Mouse (Mus musculus): ENCODE results near the gene Mtif3. TPM values are rescaled to one million over a fixed set of nuclear protein-coding genes. Genes with fewer than 3 reads are reported as not detected.
A peak's percentile ranks its signal among the peaks of the same experiment; 100 is the strongest.
"Not testable (repeated sequence)": the region's sequence is repeated elsewhere in the genome, so short reads cannot be mapped to it uniquely, and the experiment has no call there.

Gene Mtif3
- polyA plus RNA-seq, 1 experiment from 2014 or later: 15.3 TPM

DNA sequence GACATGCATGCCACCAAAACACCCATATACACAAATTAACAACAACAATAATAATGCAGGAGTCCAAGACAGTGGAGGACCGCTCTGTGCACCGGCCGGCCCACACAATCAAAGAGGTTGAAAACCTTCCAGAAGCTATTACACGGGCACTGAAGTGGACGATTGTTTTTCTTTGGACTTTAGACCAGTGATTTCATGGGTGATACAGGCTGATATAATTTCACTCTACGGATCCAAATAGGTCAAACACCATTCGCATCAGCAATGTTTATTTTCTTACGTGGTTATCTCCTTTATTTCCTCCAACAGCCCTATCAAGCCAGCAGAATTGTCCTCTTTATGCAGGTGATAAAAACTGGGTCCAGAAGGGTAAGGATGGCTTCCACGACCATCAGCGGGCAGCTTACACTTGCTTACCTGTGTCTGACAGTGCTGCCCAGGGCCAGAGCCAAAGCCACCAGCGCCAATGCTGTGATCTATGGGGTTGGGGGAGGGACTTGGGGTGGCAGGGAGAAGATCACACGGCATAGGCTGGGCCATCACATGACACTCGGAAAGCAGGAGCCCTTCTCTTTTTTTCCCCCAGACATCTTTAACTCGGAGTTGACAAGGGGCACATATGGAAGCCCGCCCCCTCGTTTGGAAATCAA, 31.6 kb downstream of the Mtif3 start:
- Histone ChIP-seq H3K4me3 (replicated peaks) (no peak overlapping the region), H3K27me3 (no peaks in the 10 kb centered on the region; the same call in 1 of the 2 replicates), H3K4me2 (no peak overlapping the region), H3K27ac (no peak overlapping the region), H3K9ac (no peak overlapping the region), H3K4me1 (replicated peaks) (no peaks in the 10 kb centered on the region), H3K36me3 (no peaks in the 10 kb centered on the region), H3K9me3 (replicated peaks) (no peaks in the 10 kb centered on the region)
- no peak for DNase-seq
- 61% methylated on average over 16 of the region's 16 CpGs for WGBS (ENCODE audit: insufficient replicate concordance)
- no peak for ATAC-seq (ENCODE audit: low read depth)

DNA sequence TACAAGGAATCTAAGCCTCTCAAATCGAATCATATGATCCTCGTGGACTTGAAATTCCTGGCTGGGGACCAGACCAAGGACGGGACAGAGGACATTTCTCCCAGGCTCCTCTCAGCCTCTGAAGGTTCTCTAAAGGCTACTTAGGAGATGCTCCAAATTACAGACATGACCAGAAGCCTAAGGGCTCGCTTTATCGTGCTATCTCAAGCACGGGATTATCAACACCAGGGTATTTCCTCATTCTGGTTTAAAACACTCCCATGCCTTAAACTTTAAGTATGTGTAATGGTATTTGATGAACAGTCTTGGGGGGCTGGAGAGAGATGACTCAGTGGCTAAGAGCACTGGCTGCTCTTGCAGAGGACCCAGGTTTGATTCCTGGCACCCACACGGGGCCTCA, 32.2 kb downstream of the Mtif3 start:
- no peaks in the 10 kb centered on the region for H3K4me1 ChIP-seq (replicated peaks)

GRCm38 (mm10) chr5:146926673-146927072, 36.9 kb downstream of the Mtif3 start:
- Histone ChIP-seq H3K36me3 (no peaks in the 10 kb centered on the region), H3K4me3 (replicated peaks) (no peak overlapping the region), H3K4me2 (no peak overlapping the region), H3K9me3 (replicated peaks) (0 out of 2 replicates have a peak, but pooled peaks cover 4% of the 10 kb centered on the region), H3K4me1 (replicated peaks) (no peaks in the 10 kb centered on the region), H3K9ac (no peak overlapping the region), H3K27me3 (no peaks in the 10 kb centered on the region), H3K27ac (no peak overlapping the region)
- DNase-seq (no peak), ATAC-seq (ENCODE audit: low read depth) (no peak)
- WGBS (ENCODE audit: insufficient replicate concordance): 80% methylated on average over 5 of the region's 5 CpGs

More for the DNA sequence above, 32.2 kb downstream of the Mtif3 start:
- 58% methylated on average over 7 of the region's 7 CpGs for WGBS (ENCODE audit: insufficient replicate concordance)
- no peak overlapping the region for H3K9ac ChIP-seq
- no peak overlapping the region for H3K27ac ChIP-seq
- DNase-seq (no peak), ATAC-seq (ENCODE audit: low read depth) (no peak)
- no peak overlapping the region for H3K4me3 ChIP-seq (replicated peaks)
- no peaks in the 10 kb centered on the region for H3K9me3 ChIP-seq (replicated peaks)
- no peak overlapping the region for H3K4me2 ChIP-seq
- no peaks in the 10 kb centered on the region for H3K36me3 ChIP-seq
- no peaks in the 10 kb centered on the region; the same call in 1 of the 2 replicates for H3K27me3 ChIP-seq

DNA sequence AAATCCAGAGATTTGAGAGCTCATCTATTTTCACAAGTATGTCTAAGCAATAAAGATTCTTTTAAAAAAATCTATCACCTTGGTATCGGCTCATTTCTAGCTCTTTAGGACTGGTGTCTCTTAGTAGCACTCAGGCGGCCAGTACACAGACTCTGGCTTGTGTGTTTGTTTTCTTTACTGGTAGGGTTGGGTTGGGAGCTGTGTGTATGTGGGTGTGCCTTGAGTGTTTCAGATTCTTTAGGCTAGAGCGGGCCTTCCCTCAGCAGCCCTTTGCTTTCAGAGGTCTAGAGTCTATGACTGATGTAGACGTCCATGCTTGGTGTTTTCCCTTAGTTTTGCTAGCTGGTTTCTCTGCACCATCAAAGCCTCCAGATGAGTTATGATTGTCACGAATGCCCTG, 40.1 kb downstream of the Mtif3 start:
- no peak overlapping the region for H3K9ac ChIP-seq
- WGBS (ENCODE audit: insufficient replicate concordance): 62% methylated on average over 5 of the region's 5 CpGs
- DNase-seq: no peak
- no peak overlapping the region for H3K27ac ChIP-seq
- 0 out of 2 replicates have a peak, but pooled peaks cover 4% of the 10 kb centered on the region for H3K9me3 ChIP-seq (replicated peaks)
- no peak overlapping the region for H3K4me2 ChIP-seq
- H3K36me3 ChIP-seq: no peaks in the 10 kb centered on the region
- H3K27me3 ChIP-seq: 0 out of 2 replicates have a peak, but pooled peaks cover 3% of the 10 kb centered on the region
- H3K4me1 ChIP-seq (replicated peaks): no peaks in the 10 kb centered on the region
- ATAC-seq (ENCODE audit: low read depth): no peak
- no peak overlapping the region for H3K4me3 ChIP-seq (replicated peaks)

- WGBS (ENCODE audit: insufficient replicate concordance): 49% methylated on average over 8 of the region's 8 CpGs
- no peak for ATAC-seq (ENCODE audit: low read depth)
- Histone ChIP-seq H3K27ac (no peak overlapping the region), H3K4me3 (replicated peaks) (no peak overlapping the region), H3K36me3 (no peaks in the 10 kb centered on the region), H3K9ac (no peak overlapping the region), H3K4me2 (no peak overlapping the region), H3K9me3 (replicated peaks) (0 out of 2 replicates have a peak, but pooled peaks cover 4% of the 10 kb centered on the region), H3K27me3 (0 out of 2 replicates have a peak, but pooled peaks cover 3% of the 10 kb centered on the region), H3K4me1 (replicated peaks) (no peaks in the 10 kb centered on the region)
- no peak for DNase-seq
Observed at GRCm38 (mm10) chr5:146921224-146921623, 42.4 kb downstream of the Mtif3 start.

DNA sequence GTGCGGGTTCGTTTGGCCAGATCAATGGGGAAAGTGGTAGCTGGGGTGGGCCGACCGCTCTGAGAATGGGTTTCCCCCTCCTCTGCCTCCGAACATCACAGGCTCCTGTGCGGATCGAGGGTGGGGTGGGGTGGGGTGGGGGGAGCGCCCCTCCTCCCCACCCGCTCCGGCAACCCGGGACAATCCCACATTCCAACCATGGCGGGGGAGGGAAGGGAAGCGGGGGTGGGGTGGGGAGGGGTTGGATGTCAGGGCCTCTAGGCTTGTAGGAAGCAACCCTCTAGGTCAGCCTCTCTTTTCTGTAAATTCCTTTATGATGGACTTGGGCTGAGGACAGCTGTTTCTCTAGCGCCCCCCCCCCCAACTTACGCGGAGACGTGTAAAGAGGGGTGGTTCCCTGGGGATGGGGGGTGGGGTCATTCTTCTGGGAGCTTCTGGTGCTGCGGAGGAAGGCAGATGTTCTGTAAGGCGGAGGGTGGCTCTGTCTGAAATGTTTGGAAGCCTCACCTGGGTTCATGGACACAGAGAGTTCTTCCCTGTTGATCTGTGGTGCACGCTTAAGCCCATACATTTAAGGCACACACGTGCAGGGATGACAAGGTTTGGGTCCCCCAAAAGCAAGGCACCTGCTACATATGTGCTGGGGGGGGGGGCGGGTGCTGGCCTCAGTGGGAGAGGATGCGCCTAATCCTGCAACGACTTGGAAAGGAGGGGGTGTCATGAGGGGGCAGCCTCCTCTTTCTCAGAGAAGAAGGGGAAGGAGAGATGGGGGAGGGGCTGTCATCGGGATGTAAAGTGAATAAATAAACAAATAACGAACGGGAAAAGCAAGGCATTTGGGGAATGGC, 43.1 kb downstream of the Mtif3 start:
- Histone ChIP-seq H3K4me3 (replicated peaks) (peak overlapping the region; percentile 7; the same call in 1 of the 2 replicates), H3K27ac (no peak overlapping the region), H3K9me3 (replicated peaks) (0 out of 2 replicates have a peak, but pooled peaks cover 4% of the 10 kb centered on the region), H3K4me2 (peak overlapping the region; percentile 47), H3K4me1 (replicated peaks) (no peaks in the 10 kb centered on the region), H3K9ac (no peak overlapping the region), H3K36me3 (no peaks in the 10 kb centered on the region), H3K27me3 (0 out of 2 replicates have a peak, but pooled peaks cover 3% of the 10 kb centered on the region)
- ATAC-seq (ENCODE audit: low read depth) (no peak), DNase-seq (no peak)
- 16% methylated on average over 24 of the region's 27 CpGs for WGBS (ENCODE audit: insufficient replicate concordance)

DNA sequence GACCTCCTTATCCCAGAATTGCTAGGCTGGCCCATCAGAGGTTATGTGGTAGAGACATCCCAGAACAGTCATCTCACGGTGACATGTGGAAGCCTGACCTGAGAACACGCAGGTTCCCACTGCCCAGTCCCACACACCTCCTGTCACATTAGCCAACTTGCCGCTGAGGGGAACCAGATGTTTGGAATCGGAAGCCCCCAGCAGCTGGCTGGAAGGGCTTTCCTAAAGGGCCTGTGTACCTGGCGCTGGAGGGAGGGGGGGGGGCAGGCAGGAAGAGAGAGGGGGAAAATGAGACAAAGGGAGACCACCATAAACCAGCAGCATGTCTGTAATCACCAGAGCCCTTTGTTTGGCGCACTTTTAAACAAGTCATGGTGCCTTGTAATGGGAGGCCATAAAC, 43.7 kb downstream of the Mtif3 start:
- H3K4me3 ChIP-seq (replicated peaks): no peak overlapping the region
- no peaks in the 10 kb centered on the region for H3K36me3 ChIP-seq
- H3K4me1 ChIP-seq (replicated peaks): no peaks in the 10 kb centered on the region
- WGBS (ENCODE audit: insufficient replicate concordance): 35% methylated on average over 6 of the region's 6 CpGs
- peak overlapping the region; percentile 47 for H3K4me2 ChIP-seq
- H3K27ac ChIP-seq: no peak overlapping the region
- no peak for DNase-seq
- ATAC-seq (ENCODE audit: low read depth): no peak
- 0 out of 2 replicates have a peak, but pooled peaks cover 3% of the 10 kb centered on the region for H3K27me3 ChIP-seq
- no peak overlapping the region for H3K9ac ChIP-seq
- H3K9me3 ChIP-seq (replicated peaks): 0 out of 2 replicates have a peak, but pooled peaks cover 4% of the 10 kb centered on the region

DNA sequence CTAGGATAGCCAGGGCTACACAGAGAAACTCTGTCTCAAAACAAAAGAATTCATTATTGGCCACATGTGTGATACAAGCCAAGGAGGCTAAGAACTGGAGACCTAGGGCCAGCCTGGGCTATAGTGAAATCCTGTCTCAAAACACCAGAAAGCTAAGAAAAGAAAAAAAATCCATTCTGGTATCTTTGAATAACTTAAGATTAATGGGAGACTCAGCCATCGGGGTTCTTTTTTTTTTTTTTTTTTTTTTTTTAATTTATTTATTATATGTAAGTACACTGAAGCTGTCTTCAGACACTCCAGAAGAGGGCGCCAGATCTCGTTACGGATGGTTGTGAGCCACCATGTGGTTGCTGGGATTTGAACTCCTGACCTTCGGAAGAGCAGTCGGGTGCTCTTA, 46.2 kb downstream of the Mtif3 start:
- H3K4me1 ChIP-seq (replicated peaks); H3K27me3 ChIP-seq; H3K36me3 ChIP-seq; H3K9ac ChIP-seq; H3K4me2 ChIP-seq; H3K27ac ChIP-seq; ATAC-seq (ENCODE audit: low read depth); H3K9me3 ChIP-seq (replicated peaks); DNase-seq; H3K4me3 ChIP-seq (replicated peaks): not testable (repeated sequence)
- WGBS (ENCODE audit: insufficient replicate concordance): 58% methylated on average over 6 of the region's 6 CpGs

DNA sequence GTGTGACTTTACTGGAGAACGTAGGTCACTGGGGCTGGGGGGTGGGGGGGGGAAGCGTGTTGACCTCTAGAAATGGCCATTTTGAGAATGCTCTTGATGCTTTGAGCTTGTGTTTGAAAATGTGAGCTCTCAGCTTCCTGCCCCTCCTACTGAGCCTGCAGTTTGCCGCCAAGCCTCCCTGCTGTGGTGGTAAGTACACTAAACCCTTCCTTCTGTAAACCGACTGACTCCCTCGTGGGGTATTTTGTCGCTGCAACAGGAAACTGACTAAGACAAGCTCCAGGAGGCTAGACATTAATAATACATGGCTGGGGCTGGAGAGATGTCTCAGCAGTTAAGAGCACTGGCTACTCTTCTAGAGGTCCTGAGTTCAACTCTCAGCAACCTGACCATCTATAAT, 46.8 kb downstream of the Mtif3 start:
- DNase-seq (no peak), ATAC-seq (ENCODE audit: low read depth) (no peak)
- Histone ChIP-seq H3K9me3 (replicated peaks) (no peaks in the 10 kb centered on the region), H3K27ac (no peak overlapping the region), H3K4me1 (replicated peaks) (peaks cover 13% of the 10 kb centered on the region; the same call in 1 of the 2 replicates), H3K27me3 (0 out of 2 replicates have a peak, but pooled peaks cover 5% of the 10 kb centered on the region), H3K9ac (no peak overlapping the region), H3K4me2 (no peak overlapping the region), H3K36me3 (no peaks in the 10 kb centered on the region), H3K4me3 (replicated peaks) (no peak overlapping the region)
- WGBS (ENCODE audit: insufficient replicate concordance): 23% methylated on average over 6 of the region's 6 CpGs

DNA sequence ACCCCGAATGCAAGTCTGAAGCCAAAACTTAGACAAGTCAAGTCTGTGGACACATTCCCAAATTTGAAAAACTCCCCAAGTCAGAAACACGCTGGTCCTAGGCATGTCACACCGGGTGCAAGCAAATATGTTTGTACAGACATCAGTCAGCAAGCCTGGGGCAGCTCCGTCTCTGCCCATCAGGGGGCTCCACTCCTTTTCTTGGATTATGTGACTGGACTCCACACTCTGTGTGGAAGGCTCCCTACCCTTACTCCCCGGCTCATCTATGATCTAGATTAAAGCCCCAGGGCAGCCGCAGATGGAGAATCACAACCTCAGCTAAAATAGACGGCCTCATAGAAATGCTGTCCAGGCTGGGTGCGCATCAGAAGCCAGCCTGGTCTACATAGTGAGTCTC, 47.3 kb downstream of the Mtif3 start:
- no peak overlapping the region for H3K4me2 ChIP-seq
- H3K9ac ChIP-seq: no peak overlapping the region
- no peaks in the 10 kb centered on the region for H3K9me3 ChIP-seq (replicated peaks)
- WGBS (ENCODE audit: insufficient replicate concordance): 60% methylated on average over 8 of the region's 8 CpGs
- no peak overlapping the region for H3K27ac ChIP-seq
- H3K4me3 ChIP-seq (replicated peaks): no peak overlapping the region
- 0 out of 2 replicates have a peak, but pooled peaks cover 5% of the 10 kb centered on the region for H3K27me3 ChIP-seq
- H3K36me3 ChIP-seq: no peaks in the 10 kb centered on the region
- DNase-seq (no peak), ATAC-seq (ENCODE audit: low read depth) (no peak)
- peaks cover 13% of the 10 kb centered on the region; the same call in 1 of the 2 replicates for H3K4me1 ChIP-seq (replicated peaks)

DNA sequence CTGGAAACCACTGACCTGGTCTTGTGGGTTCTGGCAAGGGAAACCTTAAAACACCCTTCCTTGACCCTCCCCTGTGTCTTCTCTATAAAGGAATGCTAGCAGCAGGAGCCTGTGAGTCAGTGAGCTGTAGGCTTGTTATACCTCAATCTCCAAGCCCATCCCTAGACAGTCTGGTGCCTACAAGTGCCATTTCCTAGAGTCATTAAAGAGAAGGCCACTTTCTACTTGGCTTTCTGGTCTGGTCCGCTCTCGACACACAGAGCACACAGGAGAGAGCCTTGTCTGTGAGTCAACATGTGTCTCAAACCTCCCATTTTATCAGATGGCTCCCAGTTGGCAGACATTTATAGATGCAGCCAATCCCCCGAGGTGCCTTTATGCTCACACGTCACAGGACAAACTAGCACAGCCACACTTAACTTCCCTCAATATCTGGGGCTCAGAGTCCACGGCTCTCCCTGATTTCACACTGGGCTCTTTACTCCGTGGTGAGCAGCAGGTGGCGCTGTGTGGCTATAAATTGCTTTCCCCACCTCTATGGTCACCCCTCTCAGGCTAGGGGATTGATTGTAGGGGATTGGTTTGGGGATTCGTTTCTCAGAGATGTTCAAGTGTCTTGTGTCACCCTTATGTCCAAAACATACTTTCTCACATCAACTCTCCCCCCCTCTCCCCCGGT, 49.4 kb downstream of the Mtif3 start:
- 20% methylated on average over 9 of the region's 9 CpGs for WGBS (ENCODE audit: insufficient replicate concordance)
- ATAC-seq (ENCODE audit: low read depth): peak; percentile 52; the same call in 1 of the 2 replicates
- DNase-seq: peak; percentile 27

More for the DNA sequence above, 49.4 kb downstream of the Mtif3 start:
- Histone ChIP-seq H3K27me3 (0 out of 2 replicates have a peak, but pooled peaks cover 2% of the 10 kb centered on the region), H3K9me3 (replicated peaks) (no peaks in the 10 kb centered on the region), H3K9ac (no peak overlapping the region), H3K27ac (no peak overlapping the region), H3K4me3 (replicated peaks) (no peak overlapping the region), H3K4me2 (no peak overlapping the region), H3K36me3 (no peaks in the 10 kb centered on the region), H3K4me1 (replicated peaks) (peaks cover 13% of the 10 kb centered on the region; the same call in 1 of the 2 replicates)
